Mouse (Mus musculus) liver, postnatal 0 days (tissue): Measurements from ENCODE around the gene Zwint.

Experiments
- CTCF ChIP-seq: sonication (generic); IDR thresholded peaks from 2 replicates; pipeline ENCODE4 v1.5.1; 2016; ENCODE audit warnings: antibody characterized with exemption, low read depth
- EP300 ChIP-seq: IDR thresholded peaks from 2 replicates; pipeline ENCODE4 v1.6.1; 2016; ENCODE audit warnings: antibody characterized with exemption, low read depth, mild to moderate bottlenecking

DNA sequence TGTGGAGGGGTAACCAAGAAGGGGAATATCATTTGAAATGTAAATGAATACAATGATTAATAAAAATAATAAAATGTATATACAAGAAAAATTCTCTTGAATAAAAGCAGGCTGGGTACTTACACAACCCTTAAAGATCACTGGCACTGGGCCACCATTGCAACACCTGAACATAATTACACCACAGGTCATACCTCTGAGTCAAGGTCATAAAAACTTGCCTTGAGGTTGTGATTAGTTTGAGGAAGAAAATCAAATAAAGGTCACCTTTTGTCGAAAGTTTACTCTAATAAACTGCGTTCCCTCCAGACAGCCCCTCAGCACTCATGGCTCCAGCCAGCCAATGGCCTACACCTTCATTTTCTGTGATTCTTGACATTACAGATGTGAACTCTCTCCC, 38.5 kb upstream of the Zwint start:
- TF ChIP-seq EP300, result no peak
- TF ChIP-seq CTCF, result no peak
